Mouse (Mus musculus) Muller cell, postnatal 12 days (primary cell): ENCODE data around the gene Abhd17b.
A peak's percentile ranks its signal among the peaks of the same experiment; 100 is the strongest.
"Not testable (repeated sequence)": the region's sequence is repeated elsewhere in the genome, so short reads cannot be mapped to it uniquely, and the experiment has no call there.

ENCODE experiments used
- DNase-seq: peaks from one replicate; pipeline ENCODE4 v3.0.0-alpha.2; 2015; ENCODE audit errors: inconsistent ontology term

Abhd17b gene

DNA sequence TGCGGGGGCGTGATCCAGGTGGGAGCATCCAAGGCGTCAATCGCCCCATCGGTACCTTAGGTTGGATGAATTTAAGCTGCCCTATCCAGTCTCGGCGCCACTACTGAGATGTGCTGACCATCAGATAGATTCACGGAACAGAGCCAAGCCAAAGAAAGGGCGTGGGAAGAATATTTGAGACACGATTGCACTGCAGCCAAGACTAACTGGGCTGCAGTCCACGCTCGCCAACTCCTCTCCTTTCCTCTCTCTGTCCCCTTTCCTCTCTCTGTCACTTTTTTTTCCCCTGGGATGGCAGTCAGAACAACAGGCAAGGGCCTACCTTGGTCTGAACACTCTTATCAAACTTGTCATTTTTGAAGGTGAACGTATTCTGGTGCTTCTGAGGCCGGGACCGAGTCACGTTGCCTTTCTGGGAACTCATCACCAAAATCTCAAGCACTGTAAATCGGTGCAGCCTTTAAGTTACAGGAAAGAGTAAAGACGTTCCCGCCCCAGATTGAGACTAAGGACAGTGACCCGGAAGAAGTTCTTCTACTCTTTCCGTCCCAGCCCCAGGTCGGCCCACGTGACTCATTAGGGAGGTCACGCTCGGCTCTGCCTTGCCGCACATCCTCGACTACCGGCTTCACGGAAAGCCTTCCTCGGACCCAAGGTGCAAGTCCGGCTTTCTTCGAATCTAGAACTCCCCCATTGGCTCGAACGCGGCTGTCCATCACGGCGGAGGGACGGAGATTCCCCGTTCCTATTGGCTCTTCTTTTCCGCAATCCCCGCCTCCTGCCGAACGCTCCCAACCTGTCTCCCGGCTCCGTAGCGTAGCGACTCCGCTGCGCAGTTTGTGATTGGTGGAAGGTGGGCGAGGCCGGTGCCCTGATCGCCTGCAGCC lies 457 bp upstream of the Abhd17b start, which contains the start of gene 1110059E24Rik:
Gene 1110059E24Rik (minus strand): TSS at position 692 of the 887 bp plus-strand sequence.
- DNase-seq: peak; percentile 99

DNA sequence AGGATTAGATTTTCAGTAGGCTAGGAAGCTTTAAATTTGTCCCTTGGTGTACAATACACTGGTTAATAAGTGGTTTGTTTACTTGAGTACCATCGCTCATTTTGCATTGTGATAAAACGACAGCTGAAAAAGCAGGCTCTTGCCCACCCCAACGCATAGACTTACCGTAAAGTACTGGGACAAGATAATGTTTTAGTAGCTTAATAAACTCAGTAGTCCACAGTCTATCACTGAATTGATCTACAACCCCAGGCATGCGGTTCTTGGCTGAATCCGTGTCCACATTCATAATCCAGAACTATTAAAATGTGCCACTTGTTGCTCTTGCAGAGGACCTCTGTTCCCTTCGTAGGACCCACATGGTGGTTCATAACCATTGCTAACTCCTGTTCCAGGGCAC lies 1.8 kb downstream of the Abhd17b start:
- no peak for DNase-seq

DNA sequence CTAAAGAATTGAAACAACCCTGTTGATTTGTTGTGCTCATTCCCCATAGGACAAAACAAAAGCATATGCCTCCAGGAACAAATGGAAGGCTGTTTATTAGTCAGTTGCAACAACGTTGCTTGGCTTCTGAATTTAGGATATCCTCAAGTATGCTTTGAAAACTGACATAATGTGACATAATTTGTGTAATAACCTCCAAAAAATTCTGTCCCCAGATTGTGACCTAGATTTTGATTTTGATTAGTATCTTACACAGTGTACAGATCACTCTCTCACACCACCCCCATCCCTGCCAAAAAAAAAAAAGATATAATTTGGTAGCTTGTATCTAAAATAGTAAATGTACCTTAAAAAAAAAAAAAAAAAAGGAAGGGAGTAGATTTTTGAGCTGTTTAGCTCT lies 7.7 kb downstream of the Abhd17b start:
- peak; percentile 48 for DNase-seq

- no peak for DNase-seq
Observed at GRCm38 (mm10) chr19:21663756-21664456, 10.9 kb downstream of the Abhd17b start.

- no peak for DNase-seq
Observed at GRCm38 (mm10) chr19:21669650-21670049, 16.7 kb downstream of the Abhd17b start.

GRCm38 (mm10) chr19:21674354-21675096 lies 21.5 kb downstream of the Abhd17b start:
- DNase-seq: no peak

DNA sequence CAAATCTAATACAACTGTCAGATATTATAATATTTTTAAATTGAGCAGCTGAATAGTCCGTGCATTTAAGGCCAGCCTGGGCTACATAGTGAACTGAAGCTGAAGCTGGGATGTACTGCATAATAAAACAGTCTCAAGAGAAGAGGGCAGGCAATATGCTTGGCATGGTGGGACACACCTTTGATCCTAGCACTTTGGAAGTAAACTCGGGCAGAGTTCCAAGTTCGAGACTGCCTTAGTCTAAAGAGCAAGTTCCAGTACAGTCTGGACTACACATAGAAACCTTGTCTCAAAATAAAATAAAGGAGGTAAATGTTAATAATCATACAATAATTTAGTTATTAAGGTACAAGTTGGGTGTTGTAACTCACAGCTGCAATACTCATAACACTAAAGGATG lies 27.1 kb downstream of the Abhd17b start:
- DNase-seq: no peak

DNA sequence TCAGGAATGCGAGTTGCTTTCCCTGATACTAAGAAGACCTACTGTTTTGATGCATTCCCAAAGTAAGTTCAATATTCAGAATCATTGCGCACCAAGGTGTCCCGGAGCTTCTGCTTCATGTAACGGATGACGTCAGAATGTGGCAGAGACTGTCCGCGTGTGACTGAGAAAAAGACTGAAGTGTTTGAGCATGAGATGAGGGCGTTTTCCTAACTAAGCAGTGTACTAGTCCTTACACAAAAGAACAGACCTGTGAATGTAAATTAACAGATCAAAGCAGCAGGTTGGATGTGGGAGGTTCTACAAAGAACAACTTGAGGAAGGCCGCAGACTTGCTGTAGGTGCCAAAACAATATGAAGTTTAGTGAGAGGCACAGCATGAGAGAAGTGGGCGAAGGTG lies 28.0 kb downstream of the Abhd17b start:
- DNase-seq: no peak

- DNase-seq: no peak
Observed at GRCm38 (mm10) chr19:21713260-21714031, 60.5 kb downstream of the Abhd17b start.

- DNase-seq: peak; percentile 56
Observed at GRCm38 (mm10) chr19:21714278-21714883, 61.4 kb downstream of the Abhd17b start.

DNA sequence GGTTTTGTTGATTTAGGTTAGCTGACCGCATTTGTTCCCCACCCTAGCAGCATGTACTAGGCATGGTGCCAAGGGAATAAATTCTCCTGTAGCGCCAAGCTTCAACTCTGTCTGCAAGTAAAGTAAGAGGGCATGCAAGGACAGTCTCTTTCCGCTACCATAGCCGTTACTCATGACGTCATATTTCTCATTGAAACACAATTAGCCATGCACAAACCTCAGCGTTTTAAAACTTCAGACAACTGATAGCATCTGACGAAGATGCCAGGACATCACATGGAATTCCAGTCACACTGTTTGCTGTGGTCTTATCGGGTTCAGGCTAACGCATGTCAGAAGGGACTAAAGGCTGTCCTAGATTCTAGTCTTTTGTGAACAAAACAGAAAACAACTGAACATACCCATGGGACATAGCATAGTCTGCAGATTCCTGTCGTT lies 62.0 kb downstream of the Abhd17b start:
- peak; percentile 72 for DNase-seq

DNA sequence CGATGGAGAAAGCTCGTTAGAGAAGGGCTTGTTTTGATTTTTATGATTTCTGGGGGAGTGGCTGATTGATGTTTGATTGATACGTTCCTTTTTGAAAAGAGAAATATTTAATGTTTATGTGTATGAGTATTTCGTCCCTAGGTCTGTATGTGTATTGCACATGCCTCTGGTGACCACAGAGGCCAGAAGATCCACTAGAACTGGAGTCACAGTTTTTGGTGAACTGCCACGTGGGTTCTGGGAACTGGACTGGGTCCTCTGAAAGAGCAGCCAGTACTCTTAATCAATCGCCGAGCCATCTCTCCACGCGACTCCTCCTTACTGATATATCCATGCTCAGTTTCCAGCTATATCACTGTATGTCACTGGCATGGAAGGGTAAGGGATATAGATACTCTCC lies 62.5 kb downstream of the Abhd17b start:
- DNase-seq: no peak

- peak; percentile 79 for DNase-seq
Observed at GRCm38 (mm10) chr19:21716456-21716855, 63.5 kb downstream of the Abhd17b start.

GRCm38 (mm10) chr19:21719206-21719605 lies 66.2 kb downstream of the Abhd17b start:
- no peak for DNase-seq

- no peak for DNase-seq
Observed at GRCm38 (mm10) chr19:21720950-21721349, 68.0 kb downstream of the Abhd17b start.

- not testable (repeated sequence) for DNase-seq
Observed at GRCm38 (mm10) chr19:21723280-21723679, 70.3 kb downstream of the Abhd17b start.

DNA sequence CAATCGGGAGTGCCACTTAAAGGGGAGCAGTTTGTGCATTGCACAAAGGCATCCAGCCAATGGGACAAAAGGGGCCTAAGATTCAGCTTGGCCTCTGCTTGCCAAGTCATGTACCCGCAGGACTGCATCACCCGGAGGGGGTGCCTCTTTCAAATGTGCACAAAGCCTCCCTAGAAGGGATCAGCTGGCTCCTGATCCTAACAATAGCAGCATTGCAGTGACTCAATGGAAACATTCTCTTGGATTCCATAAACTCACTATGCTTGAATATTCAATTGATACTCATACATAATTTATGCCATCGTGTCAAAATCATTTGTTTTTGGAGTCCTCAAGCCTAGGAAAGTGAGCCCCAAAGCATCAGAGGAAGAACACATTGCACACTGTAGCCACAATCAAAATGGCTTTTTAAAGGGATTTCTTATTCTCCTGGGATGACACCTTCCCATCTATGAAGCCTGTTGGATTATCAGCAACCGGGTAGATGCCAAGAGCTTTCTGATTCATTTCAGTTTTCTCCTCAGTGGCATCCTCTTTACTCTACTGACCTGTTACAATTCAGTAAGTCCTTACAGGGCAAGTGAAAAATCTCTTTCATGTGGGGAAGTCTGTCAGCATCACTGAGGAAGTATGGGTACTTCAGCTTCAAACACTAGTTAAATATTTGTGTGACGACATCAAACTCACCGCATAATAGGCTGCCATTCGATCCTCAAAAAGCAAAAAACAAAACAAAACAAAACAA lies 71.1 kb downstream of the Abhd17b start:
- peak; percentile 95 for DNase-seq

DNA sequence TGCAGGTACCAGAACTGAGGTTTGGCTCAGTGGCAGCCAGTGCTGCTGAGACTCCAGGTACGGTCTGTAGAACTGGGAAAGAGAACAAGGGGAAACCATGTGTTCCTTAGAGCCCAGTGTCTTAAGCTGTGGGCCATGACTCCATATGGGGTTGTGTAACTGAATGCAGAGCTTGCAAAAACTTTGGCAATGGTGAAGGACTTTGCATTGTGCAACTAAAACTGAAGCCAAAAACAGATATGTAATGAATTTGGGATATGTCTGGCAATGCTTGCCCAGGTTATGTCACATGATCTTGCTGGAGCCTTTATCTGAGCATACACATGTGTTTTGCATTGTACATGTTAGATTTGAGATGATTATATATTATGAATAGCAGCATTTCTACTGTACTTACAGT lies 72.2 kb downstream of the Abhd17b start:
- no peak for DNase-seq

DNA sequence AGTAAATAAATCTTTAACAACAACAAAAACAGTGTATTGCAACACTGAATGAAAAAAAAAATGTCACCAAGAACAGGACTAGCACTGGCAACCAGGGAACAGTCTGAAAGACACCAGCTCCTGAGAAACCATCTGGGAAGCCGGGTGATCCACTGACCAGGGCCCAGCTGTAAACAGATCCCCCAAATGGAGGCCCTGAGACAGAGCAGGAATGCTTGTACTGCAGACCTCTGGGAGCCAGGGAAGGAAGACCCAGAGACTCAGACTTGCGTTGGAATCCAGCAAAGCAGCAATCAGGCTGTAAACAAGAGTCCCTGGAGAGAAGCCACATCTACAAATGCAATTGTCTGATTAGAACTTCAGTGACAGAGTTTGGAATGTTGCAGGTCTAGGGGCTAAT lies 74.1 kb downstream of the Abhd17b start:
- no peak for DNase-seq

- DNase-seq: no peak
Observed at GRCm38 (mm10) chr19:21728342-21728741, 75.4 kb downstream of the Abhd17b start.
